Mouse (Mus musculus): ENCODE results near the gene Cbfa2t3.

GRCm38 (mm10) chr8:122746439-122746838, 47.5 kb upstream of the Cbfa2t3 start:
- TF ChIP-seq POLR2A (IDR thresholded peaks at IDR 0.05; ENCODE audit: insufficient read depth, low read depth, low read length) (no peak), EP300 (IDR thresholded peaks at IDR 0.05; ENCODE audit: insufficient read depth, low read depth, low read length) (no peak), CTCF (IDR thresholded peaks at IDR 0.05) (no peak)
